Mouse (Mus musculus) intestine, embryonic 15.5 days (tissue): ENCODE measurements around the gene Slc52a3. TPM values are rescaled to one million over a fixed set of nuclear protein-coding genes. Genes with fewer than 3 reads are reported as not detected.

ENCODE experiments used
- ATAC-seq: fragments of 200-750 bp; cut with Nextera tagmentation; 2 replicates; pipeline ENCODE4 v1.8.0; 2017; ENCODE audit warnings: moderate TSS enrichment, moderate library complexity
- H3K27ac ChIP-seq: fragments of 300-500 bp; sonication (generic); 2 replicates; pipeline ENCODE4 v1.5.1; 2015; ENCODE audit warnings: mild to moderate bottlenecking, inconsistent platforms
- H3K27me3 ChIP-seq: fragments of 300-500 bp; sonication (generic); replicated peaks from 2 replicates; pipeline ENCODE4 v1.6.1; 2015; ENCODE audit warnings: inconsistent platforms
- H3K36me3 ChIP-seq: fragments of 300-500 bp; sonication (generic); 2 replicates; pipeline ENCODE4 v1.6.1; 2015; ENCODE audit warnings: inconsistent platforms
- H3K4me1 ChIP-seq: fragments of 300-500 bp; sonication (generic); replicated peaks from 2 replicates; pipeline ENCODE4 v1.6.1; 2015; ENCODE audit warnings: inconsistent platforms
- H3K4me2 ChIP-seq: fragments of 300-500 bp; sonication (generic); replicated peaks from 2 replicates; pipeline ENCODE4 v1.6.1; 2015; ENCODE audit warnings: mild to moderate bottlenecking, inconsistent platforms
- H3K4me3 ChIP-seq: fragments of 300-500 bp; sonication (generic); replicated peaks from 2 replicates; pipeline ENCODE4 v1.5.1; 2015; ENCODE audit warnings: inconsistent platforms
- H3K9ac ChIP-seq: fragments of 300-500 bp; sonication (generic); 2 replicates; pipeline ENCODE4 v1.6.1; 2015; ENCODE audit warnings: inconsistent platforms
- H3K9me3 ChIP-seq: fragments of 300-500 bp; sonication (generic); 2 replicates; pipeline ENCODE4 v1.6.1; 2016; ENCODE audit warnings: inconsistent platforms
- WGBS: fragments of 180-500 bp; shearing (Covaris S2); methylation state at CpG from one replicate; pipeline ENCODE4 v1.1.7; 2015; 5-methylcytosine and 5-hydroxymethylcytosine counted together
- polyA plus RNA-seq: library from polyadenylated mRNA; unstranded; fragments of >200 nt; fragmentation: Nextera tagmentation; extraction: Ambion mirVana; gene quantifications from 2 replicates; pipeline ENCODE4 v1.2.1, GENCODE M21; 2015

The Slc52a3 gene
- polyA plus RNA-seq, 1 experiment from 2014 or later = 3.9 TPM

GRCm38 (mm10) chr2:151967176-151967750 lies 29.0 kb upstream of the Slc52a3 start:
- Histone ChIP-seq H3K36me3 (no peaks in the 10 kb centered on the region), H3K9me3 (no peaks in the 10 kb centered on the region), H3K9ac (no peak overlapping the region), H3K27ac (no peak overlapping the region), H3K27me3 (no peaks in the 10 kb centered on the region), H3K4me1 (peaks cover 30% of the 10 kb centered on the region), H3K4me2 (no peak overlapping the region), H3K4me3 (no peak overlapping the region)
- WGBS = 43% methylated on average over 9 of the region's 9 CpGs
- no peak for ATAC-seq

GRCm38 (mm10) chr2:151967792-151968191 lies 28.5 kb upstream of the Slc52a3 start:
- Histone ChIP-seq H3K4me1 (peaks cover 35% of the 10 kb centered on the region), H3K9me3 (no peaks in the 10 kb centered on the region), H3K9ac (no peak overlapping the region), H3K4me2 (no peak overlapping the region), H3K27ac (no peak overlapping the region), H3K4me3 (no peak overlapping the region), H3K27me3 (no peaks in the 10 kb centered on the region), H3K36me3 (no peaks in the 10 kb centered on the region)
- WGBS = 72% methylated on average over 2 of the region's 2 CpGs
- ATAC-seq = no peak

- Histone ChIP-seq H3K9me3 (no peaks in the 10 kb centered on the region), H3K27ac (no peak overlapping the region), H3K4me2 (no peak overlapping the region), H3K27me3 (no peaks in the 10 kb centered on the region), H3K4me1 (peaks cover 42% of the 10 kb centered on the region), H3K36me3 (no peaks in the 10 kb centered on the region), H3K9ac (no peak overlapping the region), H3K4me3 (no peak overlapping the region)
- no peak for ATAC-seq
- 80% methylated on average over 8 of the region's 8 CpGs for WGBS
Observed at GRCm38 (mm10) chr2:151968451-151968850, 27.9 kb upstream of the Slc52a3 start.

GRCm38 (mm10) chr2:151968986-151969385 lies 27.3 kb upstream of the Slc52a3 start:
- H3K36me3 ChIP-seq = no peaks in the 10 kb centered on the region
- H3K4me3 ChIP-seq = no peak overlapping the region
- H3K4me1 ChIP-seq = peaks cover 43% of the 10 kb centered on the region
- 91% methylated on average over 7 of the region's 7 CpGs for WGBS
- H3K9ac ChIP-seq = no peak overlapping the region
- H3K4me2 ChIP-seq = no peak overlapping the region
- ATAC-seq = no peak
- H3K27ac ChIP-seq = no peak overlapping the region
- no peaks in the 10 kb centered on the region for H3K27me3 ChIP-seq
- H3K9me3 ChIP-seq = no peaks in the 10 kb centered on the region

- Histone ChIP-seq H3K9ac (no peak overlapping the region), H3K4me1 (peaks cover 42% of the 10 kb centered on the region), H3K27ac (no peak overlapping the region), H3K4me3 (no peak overlapping the region), H3K9me3 (no peaks in the 10 kb centered on the region), H3K36me3 (no peaks in the 10 kb centered on the region), H3K4me2 (no peak overlapping the region), H3K27me3 (no peaks in the 10 kb centered on the region)
- no peak for ATAC-seq
- 90% methylated on average over 6 of the region's 6 CpGs for WGBS
Observed at GRCm38 (mm10) chr2:151969396-151969795, 26.9 kb upstream of the Slc52a3 start.

- Histone ChIP-seq H3K4me3 (peak overlapping the region; percentile 29), H3K27ac (no peak overlapping the region), H3K9me3 (no peaks in the 10 kb centered on the region), H3K4me1 (peaks cover 44% of the 10 kb centered on the region), H3K4me2 (peak overlapping the region; percentile 64), H3K27me3 (no peaks in the 10 kb centered on the region), H3K36me3 (no peaks in the 10 kb centered on the region), H3K9ac (peak overlapping the region; percentile 18; the same call in 1 of the 2 replicates)
- peak; percentile 90 for ATAC-seq
- WGBS = 51% methylated on average over 53 of the region's 53 CpGs
Observed at GRCm38 (mm10) chr2:151970191-151971172, 25.8 kb upstream of the Slc52a3 start.

- peaks cover 50% of the 10 kb centered on the region for H3K4me1 ChIP-seq
- no peak overlapping the region for H3K4me2 ChIP-seq
- H3K9me3 ChIP-seq = no peaks in the 10 kb centered on the region
- H3K27ac ChIP-seq = no peak overlapping the region
- no peak overlapping the region for H3K9ac ChIP-seq
- 90% methylated on average over 5 of the region's 5 CpGs for WGBS
- no peak for ATAC-seq
- H3K4me3 ChIP-seq = no peak overlapping the region
- H3K36me3 ChIP-seq = no peaks in the 10 kb centered on the region
- no peaks in the 10 kb centered on the region for H3K27me3 ChIP-seq
Observed at GRCm38 (mm10) chr2:151971748-151972147, 24.6 kb upstream of the Slc52a3 start.

GRCm38 (mm10) chr2:151972880-151973594 lies 23.3 kb upstream of the Slc52a3 start:
- no peaks in the 10 kb centered on the region for H3K9me3 ChIP-seq
- 30% methylated on average over 23 of the region's 23 CpGs for WGBS
- no peaks in the 10 kb centered on the region for H3K27me3 ChIP-seq
- peak overlapping the region; percentile 22; the same call in 1 of the 2 replicates for H3K27ac ChIP-seq
- H3K36me3 ChIP-seq = no peaks in the 10 kb centered on the region
- peak overlapping the region; percentile 23; the same call in 1 of the 2 replicates for H3K9ac ChIP-seq
- peaks cover 58% of the 10 kb centered on the region for H3K4me1 ChIP-seq
- 0 out of 2 replicates have a peak, but pooled peaks have one; percentile 15 for ATAC-seq
- peak overlapping the region; percentile 29 for H3K4me3 ChIP-seq
- peak overlapping the region; percentile 68 for H3K4me2 ChIP-seq

GRCm38 (mm10) chr2:151973595-151974562 lies 22.4 kb upstream of the Slc52a3 start:
- 18% methylated on average over 36 of the region's 36 CpGs for WGBS
- Histone ChIP-seq H3K9me3 (no peaks in the 10 kb centered on the region), H3K4me3 (peak overlapping the region; percentile 29), H3K27ac (peak overlapping the region; percentile 22), H3K9ac (peak overlapping the region; percentile 23; the same call in 1 of the 2 replicates), H3K36me3 (no peaks in the 10 kb centered on the region), H3K27me3 (no peaks in the 10 kb centered on the region), H3K4me1 (peaks cover 65% of the 10 kb centered on the region), H3K4me2 (peak overlapping the region; percentile 68)
- ATAC-seq = peak; percentile 40

- Histone ChIP-seq H3K36me3 (no peaks in the 10 kb centered on the region), H3K9me3 (no peaks in the 10 kb centered on the region), H3K4me1 (peaks cover 69% of the 10 kb centered on the region), H3K9ac (no peak overlapping the region), H3K4me3 (no peak overlapping the region), H3K4me2 (no peak overlapping the region; the same call in 1 of the 2 replicates), H3K27ac (no peak overlapping the region), H3K27me3 (no peaks in the 10 kb centered on the region)
- WGBS = 86% methylated on average over 5 of the region's 5 CpGs
- ATAC-seq = no peak
Observed at GRCm38 (mm10) chr2:151975295-151975694, 21.0 kb upstream of the Slc52a3 start.

GRCm38 (mm10) chr2:151976067-151976466 lies 20.2 kb upstream of the Slc52a3 start:
- peaks cover 66% of the 10 kb centered on the region for H3K4me1 ChIP-seq

More at GRCm38 (mm10) chr2:151976067-151976466, 20.2 kb upstream of the Slc52a3 start:
- Histone ChIP-seq H3K36me3 (no peaks in the 10 kb centered on the region), H3K4me2 (peak overlapping the region; percentile 25; the same call in 1 of the 2 replicates), H3K27ac (no peak overlapping the region), H3K4me3 (no peak overlapping the region), H3K9ac (no peak overlapping the region), H3K9me3 (no peaks in the 10 kb centered on the region), H3K27me3 (no peaks in the 10 kb centered on the region)
- peak; percentile 39 for ATAC-seq
- 71% methylated on average over 3 of the region's 3 CpGs for WGBS
